Mouse (Mus musculus) lung, postnatal 0 days (tissue): ENCODE measurements around the gene Ttll5.

Experiments
- CTCF ChIP-seq: IDR thresholded peaks from 2 replicates; pipeline ENCODE4 v1.5.1; 2016; ENCODE audit warnings: antibody characterized with exemption, mild to moderate bottlenecking
- EP300 ChIP-seq: IDR thresholded peaks from 2 replicates; pipeline ENCODE4 v1.6.1; 2016; ENCODE audit warnings: antibody characterized with exemption, mild to moderate bottlenecking, control low read depth

DNA sequence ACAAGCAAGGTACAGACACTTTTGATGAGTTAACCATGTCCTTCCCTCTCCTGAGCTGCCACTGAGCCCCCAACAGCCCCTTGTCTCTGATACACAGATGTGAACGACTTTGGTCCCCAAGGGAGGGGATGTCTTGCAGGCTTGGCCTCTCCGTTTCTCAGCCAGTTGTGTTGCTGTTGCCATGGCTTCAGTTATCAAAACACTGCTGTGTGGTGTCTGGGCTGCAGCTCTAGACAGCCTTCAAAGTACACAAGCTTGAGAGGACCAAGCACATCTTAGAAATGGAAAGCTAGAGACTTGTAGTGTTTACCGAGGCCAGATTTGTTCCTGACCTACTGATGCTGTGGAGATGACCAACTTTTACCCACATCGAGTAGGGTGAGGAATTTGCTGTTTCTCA, 102.4 kb downstream of the Ttll5 start:
- TF ChIP-seq CTCF = no peak
- TF ChIP-seq EP300 = no peak
